Mouse (Mus musculus): ENCODE results near the gene Tbx6. TPM values are rescaled to one million over a fixed set of nuclear protein-coding genes. Genes with fewer than 3 reads are reported as not detected.

Tbx6 gene
- total and polyA plus RNA-seq, 3 experiments: 0.12 to 0.15 TPM; not detected in 1

- Histone ChIP-seq H3K4me3 (ENCODE audit: control insufficient read depth in 1 of 2, insufficient read depth in 1 of 2, low read depth in 2 of 2, low read length in 2 of 2) (peak overlapping the region; percentile 87 to 95), H3K9me3 (replicated peaks; ENCODE audit: insufficient read depth, low read length) (no peaks in the 10 kb centered on the region), H3K27ac (ENCODE audit: control insufficient read depth, low read depth, low read length) (peak overlapping the region; percentile 94), H3K36me3 (ENCODE audit: control insufficient read depth in 1 of 2, insufficient read depth in 2 of 2, low read length in 2 of 2) (peaks cover 13 to 46% of the 10 kb centered on the region in 2 experiments), H3K27me3 (ENCODE audit: control insufficient read depth in 1 of 2, insufficient read depth in 2 of 2, low read length in 2 of 2) (no peaks in the 10 kb centered on the region), H3K79me2 (ENCODE audit: control insufficient read depth, insufficient read depth, low read length, poor library complexity) (peaks cover 35% of the 10 kb centered on the region), H3K9ac (ENCODE audit: control insufficient read depth, low read depth, low read length, poor library complexity, severe bottlenecking) (peak overlapping the region; percentile 96), H3K4me1 (ENCODE audit: control insufficient read depth in 1 of 2, insufficient read depth in 2 of 2, low read length in 2 of 2) (peaks cover 17 to 38% of the 10 kb centered on the region in 2 experiments)
- TF ChIP-seq NELFE (IDR thresholded peaks at IDR 0.05; ENCODE audit: low read depth, low read length): peak; percentile 23
- peak; percentile 60; the same call in 1 of the 2 replicates for TF ChIP-seq USF1 (IDR thresholded peaks at IDR 0.05; ENCODE audit: low read depth, low read length)
- TF ChIP-seq CTCF (IDR thresholded peaks at IDR 0.05 in 2 of 3, conservative IDR thresholded peaks at IDR 0.05 in 1 of 3; ENCODE audit: control insufficient read depth in 1 of 3, insufficient read depth in 1 of 3, low read depth in 2 of 3, low read length in 3 of 3, poor library complexity in 1 of 3, severe bottlenecking in 1 of 3): no peak
- TF ChIP-seq MYC (IDR thresholded peaks at IDR 0.05; ENCODE audit: low read depth, low read length): peak; percentile 90; the same call in 1 of the 2 replicates
- no peak for TF ChIP-seq TBP (IDR thresholded peaks at IDR 0.05; ENCODE audit: low read depth, low read length)
- TF ChIP-seq SIN3A (IDR thresholded peaks at IDR 0.05; ENCODE audit: low read length): peak; percentile 61; the same call in 1 of the 2 replicates
- TF ChIP-seq CHD1 (IDR thresholded peaks at IDR 0.05; ENCODE audit: low read depth, low read length): 0 out of 2 replicates have a peak, but pooled peaks have one; percentile 38
- TF ChIP-seq BHLHE40 (IDR thresholded peaks at IDR 0.05; ENCODE audit: borderline replicate concordance, low read depth, low read length): peak; percentile 96
- peak; percentile 86 for TF ChIP-seq MAX (IDR thresholded peaks at IDR 0.05; ENCODE audit: low read length)
- no peak for TF ChIP-seq MEF2A (IDR thresholded peaks at IDR 0.05; ENCODE audit: extremely low read depth, insufficient replicate concordance, low read depth, low read length, poor library complexity, severe bottlenecking)
- TF ChIP-seq RCOR1 (IDR thresholded peaks at IDR 0.05; ENCODE audit: low read depth, low read length): 0 out of 2 replicates have a peak, but pooled peaks have one; percentile 6
- TF ChIP-seq POLR2A (IDR thresholded peaks at IDR 0.05; ENCODE audit: control insufficient read depth in 1 of 2, insufficient read depth in 1 of 2, low read depth in 1 of 2, low read length in 2 of 2, poor library complexity in 1 of 2): peak in 1 of 2 experiments; percentile 6; a peak in 1 of 4 replicates
- TF ChIP-seq MAZ (IDR thresholded peaks at IDR 0.05; ENCODE audit: low read depth, low read length): 0 out of 2 replicates have a peak, but pooled peaks have one; percentile 35
- peak; percentile 72 for TF ChIP-seq ETS1 (IDR thresholded peaks at IDR 0.05; ENCODE audit: low read depth, low read length)
- no peak for TF ChIP-seq KAT2A (conservative IDR thresholded peaks at IDR 0.05; ENCODE audit: low read depth, low read length)
- peak; percentile 70 for TF ChIP-seq GATA1 (IDR thresholded peaks at IDR 0.05; ENCODE audit: low read depth, low read length)
- TF ChIP-seq GABPA (IDR thresholded peaks at IDR 0.05; ENCODE audit: low read depth, low read length): no peak
- TF ChIP-seq ZMIZ1 (IDR thresholded peaks at IDR 0.05; ENCODE audit: low read depth, low read length): peak; percentile 61; the same call in 1 of the 2 replicates
- TF ChIP-seq TCF12 (IDR thresholded peaks at IDR 0.05; ENCODE audit: low read depth, low read length): no peak
- TF ChIP-seq CHD2 (IDR thresholded peaks at IDR 0.05; ENCODE audit: low read length): no peak
- TF ChIP-seq UBTF (IDR thresholded peaks at IDR 0.05; ENCODE audit: borderline replicate concordance, insufficient read depth, low read depth, low read length): no peak
- peak; percentile 95 for TF ChIP-seq MXI1 (IDR thresholded peaks at IDR 0.05; ENCODE audit: low read depth, low read length)
- 0 out of 4 replicates have a peak, but pooled peaks of 1 of the 2 experiments have one; percentile 2 for TF ChIP-seq EP300 (IDR thresholded peaks at IDR 0.05; ENCODE audit: low read depth in 1 of 2, low read length in 2 of 2)
- no peak for DNase-seq (ENCODE audit: low read depth, low spot score)
Measured at GRCm38 (mm10) chr7:126798127-126799049, 17.1 kb downstream of the Tbx6 start.
